Mouse (Mus musculus): Measurements from ENCODE around the gene Gm20708.

DNA sequence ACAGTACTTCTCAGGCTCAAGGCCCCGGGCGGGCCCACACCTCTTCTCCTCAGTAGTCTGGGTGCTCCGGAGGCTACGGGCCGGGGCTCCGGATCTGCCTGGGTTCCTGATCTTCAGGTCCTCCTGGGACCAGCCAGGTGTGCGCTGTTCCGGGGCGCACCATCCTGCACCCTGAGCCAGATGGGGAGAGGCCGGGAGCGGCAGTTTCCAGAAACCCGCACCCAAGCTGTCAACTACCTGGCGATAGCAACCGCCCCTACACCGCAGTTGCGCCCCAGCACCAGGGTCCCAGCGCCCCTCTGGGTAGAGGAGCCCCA, 29.3 kb upstream of the Gm20708 start:
- no peak for TF ChIP-seq POLR2A (IDR thresholded peaks at IDR 0.05; ENCODE audit: extremely low read depth, insufficient read depth, low read length)
- TF ChIP-seq CTCF (IDR thresholded peaks at IDR 0.05; ENCODE audit: extremely low read depth, insufficient read depth, low read length): no peak
